Mouse (Mus musculus): ENCODE measurements at regions not wholly inside any gene's neighbourhood (a gene's known extent, or its start where the extent isn't known, plus 50 kb on each side); places are given as distances from the start of the nearest gene placed in this dataset.
A peak's percentile ranks its signal among the peaks of the same experiment; 100 is the strongest.

- intact Hi-C loops (cut with DNase I; ENCODE audit: low total_unique reads): no loop called here
- DNase-seq: no peak
Measured at GRCm38 (mm10) chr7:63313096-63313495, 100.7 kb upstream of the Chrna7 start.

GRCm38 (mm10) chr7:63319594-63319993 is 107.2 kb upstream of the Chrna7 start:
- DNase-seq: no peak
- intact Hi-C loops (cut with DNase I; ENCODE audit: low total_unique reads): no loop called here

- no peak for DNase-seq
- intact Hi-C loops (cut with DNase I; ENCODE audit: low total_unique reads): no loop called here
Measured at GRCm38 (mm10) chr7:63321171-63321570, 108.8 kb upstream of the Chrna7 start.

GRCm38 (mm10) chr7:63321951-63322710 is 109.8 kb upstream of the Chrna7 start:
- intact Hi-C loops (cut with DNase I; ENCODE audit: low total_unique reads): no loop called here
- no peak for DNase-seq

- DNase-seq: no peak
- intact Hi-C loops (cut with DNase I; ENCODE audit: low total_unique reads): no loop called here
Measured at GRCm38 (mm10) chr7:63335146-63335545, 109.4 kb upstream of the Otud7a start.

- no peak for DNase-seq
- intact Hi-C loops (cut with DNase I; ENCODE audit: low total_unique reads): no loop called here
Measured at GRCm38 (mm10) chr7:63336072-63336471, 108.5 kb upstream of the Otud7a start.

GRCm38 (mm10) chr7:63341716-63342115 is 102.8 kb upstream of the Otud7a start:
- DNase-seq: no peak
- intact Hi-C loops (cut with DNase I; ENCODE audit: low total_unique reads): no loop called here

GRCm38 (mm10) chr7:63345671-63346392 is 98.7 kb upstream of the Otud7a start:
- intact Hi-C loops (cut with DNase I; ENCODE audit: low total_unique reads): no loop called here

GRCm38 (mm10) chr7:63346393-63346730 is 98.2 kb upstream of the Otud7a start:
- DNase-seq: no peak
- intact Hi-C loops (cut with DNase I; ENCODE audit: low total_unique reads): no loop called here

More at GRCm38 (mm10) chr7:63345671-63346392, 98.7 kb upstream of the Otud7a start:
- peak; percentile 14 for DNase-seq

All from gastrocnemius, postnatal 14 days (tissue).